Mouse (Mus musculus): ENCODE data around the gene Tchp. TPM values are rescaled to one million over a fixed set of nuclear protein-coding genes. Genes with fewer than 3 reads are reported as not detected.

Tchp gene
- polyA plus RNA-seq (2015; fragmentation: Nextera tagmentation; extraction: Ambion mirVana): 9.2 and 10.5 TPM in 2 replicates

DNA sequence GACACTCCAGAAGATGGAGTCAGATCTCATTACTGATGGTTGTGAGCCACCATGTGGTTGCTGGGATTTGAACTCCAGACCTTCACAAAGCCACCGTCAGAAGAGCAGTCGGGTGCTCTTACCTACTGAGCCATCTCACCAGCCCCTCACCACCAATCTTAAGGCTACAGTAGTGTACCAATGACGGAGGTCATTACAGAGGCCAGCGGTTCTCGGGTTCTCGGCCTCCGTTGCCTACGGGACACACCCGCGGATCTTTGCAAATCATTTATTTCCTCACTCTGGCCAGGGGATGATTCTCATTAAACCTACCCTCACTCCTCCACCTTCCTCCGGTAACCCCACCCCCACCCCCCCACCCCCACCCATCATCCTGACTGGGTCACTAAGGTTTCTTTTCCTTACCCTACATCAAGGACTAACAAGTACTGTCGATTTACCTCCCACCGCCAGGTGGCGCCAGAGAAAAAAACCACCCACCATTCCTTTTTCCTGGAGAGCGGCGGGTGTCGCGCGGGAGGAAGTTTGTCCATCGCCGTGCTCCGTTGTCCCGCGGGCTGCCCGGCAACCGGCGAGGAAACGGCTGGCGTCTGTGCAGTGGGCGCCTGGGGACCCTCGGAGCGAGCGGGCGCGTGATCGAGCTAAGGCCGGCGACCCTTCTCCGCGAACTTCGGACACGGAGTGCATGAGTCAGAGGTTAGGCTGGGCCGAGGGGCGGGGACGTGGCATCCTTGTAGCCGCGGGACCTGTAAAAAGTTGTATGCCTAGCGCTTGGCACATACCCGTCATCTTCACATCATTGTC is at the start of gene Tchp:
Tchp (plus strand) TSS at position 496 of the 804 bp plus-strand sequence.
- ATAC-seq: peak; percentile 88
- no peak within 1 kb of the TSS for H3K27ac ChIP-seq
- no peaks in the 10 kb centered on the region for H3K9me3 ChIP-seq
- H3K36me3 ChIP-seq: 0 out of 2 replicates have a peak, but pooled peaks cover 4% of the 10 kb centered on the region
- peak within 1 kb of the TSS; percentile 86 for H3K9ac ChIP-seq
- no peaks in the 10 kb centered on the region for H3K27me3 ChIP-seq (replicated peaks)
- H3K4me2 ChIP-seq (replicated peaks): peak within 1 kb of the TSS; percentile 71
- H3K4me1 ChIP-seq (replicated peaks): peaks cover 10% of the 10 kb centered on the region
- peak within 1 kb of the TSS; percentile 81 for H3K4me3 ChIP-seq (replicated peaks)
- WGBS: 3% methylated on average over 49 of the region's 49 CpGs

- Histone ChIP-seq H3K9me3 (no peaks in the 10 kb centered on the region), H3K9ac (peak within 1 kb of the TSS; percentile 56), H3K4me1 (replicated peaks) (peaks cover 15% of the 10 kb centered on the region), H3K4me3 (replicated peaks) (peak within 1 kb of the TSS; percentile 51), H3K27ac (no peak within 1 kb of the TSS), H3K4me2 (replicated peaks) (peak within 1 kb of the TSS; percentile 98), H3K36me3 (no peaks in the 10 kb centered on the region), H3K27me3 (replicated peaks) (peaks cover 35% of the 10 kb centered on the region)
- peak; percentile 57 for ATAC-seq
- 1% methylated on average over 45 of the region's 47 CpGs for WGBS
These were observed 49.3 kb upstream of the Tchp start, which contains the start of gene Trpv4 for GRCm38 (mm10) chr5:114658255-114658654. Trpv4 (minus strand) TSS chr5:114658421.

GRCm38 (mm10) chr5:114661029-114661428 is 46.5 kb upstream of the Tchp start:
- Histone ChIP-seq H3K9me3 (no peaks in the 10 kb centered on the region), H3K9ac (no peak overlapping the region), H3K4me3 (replicated peaks) (no peak overlapping the region), H3K27me3 (replicated peaks) (peaks cover 30% of the 10 kb centered on the region), H3K36me3 (no peaks in the 10 kb centered on the region), H3K4me1 (replicated peaks) (peaks cover 19% of the 10 kb centered on the region), H3K4me2 (replicated peaks) (no peak overlapping the region), H3K27ac (no peak overlapping the region)
- WGBS: 61% methylated on average over 6 of the region's 6 CpGs
- no peak for ATAC-seq

DNA sequence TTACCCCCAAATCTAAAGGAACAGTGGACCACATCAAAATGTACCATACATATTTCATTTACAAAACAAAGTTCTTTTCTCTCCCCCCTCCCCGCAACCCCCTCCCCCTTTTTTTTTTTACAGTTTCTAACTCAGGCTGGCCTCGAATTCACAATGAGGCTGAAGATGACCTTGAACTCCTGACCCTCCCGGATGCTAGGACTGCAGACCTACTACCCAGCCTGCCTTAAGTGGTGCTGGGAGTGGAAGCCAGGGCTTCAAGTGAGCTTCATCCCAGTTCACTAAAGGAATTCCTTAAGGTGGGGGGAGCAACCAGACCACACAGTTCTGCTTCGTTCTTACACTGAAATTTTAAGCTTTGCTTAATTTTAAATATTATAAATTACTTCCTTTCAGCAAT is 43.4 kb upstream of the Tchp start:
- Histone ChIP-seq H3K27me3 (replicated peaks) (peaks cover 2% of the 10 kb centered on the region; the same call in 1 of the 2 replicates), H3K4me2 (replicated peaks) (no peak overlapping the region), H3K4me3 (replicated peaks) (no peak overlapping the region), H3K9me3 (no peaks in the 10 kb centered on the region), H3K27ac (no peak overlapping the region), H3K36me3 (no peaks in the 10 kb centered on the region), H3K4me1 (replicated peaks) (peaks cover 7% of the 10 kb centered on the region; the same call in 1 of the 2 replicates), H3K9ac (no peak overlapping the region)
- 54% methylated on average over 4 of the region's 4 CpGs for WGBS
- ATAC-seq: no peak

DNA sequence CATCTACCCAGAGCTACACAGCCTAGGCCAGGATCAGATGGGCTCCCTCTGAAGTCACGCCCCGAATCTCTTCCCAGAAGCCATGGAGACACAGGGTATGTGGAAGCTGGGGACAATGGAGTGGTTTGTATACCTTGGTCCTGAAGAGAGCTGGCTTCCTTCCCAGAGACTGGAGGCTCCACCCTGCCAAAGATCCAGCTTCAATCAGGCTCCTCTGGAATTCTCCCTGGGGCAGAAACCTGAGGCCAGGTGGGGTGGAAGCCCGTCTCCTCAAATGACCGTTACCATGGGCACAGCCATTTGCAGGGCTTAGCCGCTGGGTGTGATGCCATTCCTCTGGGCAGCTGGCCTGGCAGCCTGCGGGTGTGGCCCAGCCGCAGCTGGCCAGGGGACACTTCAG is 42.8 kb upstream of the Tchp start:
- Histone ChIP-seq H3K27ac (no peak overlapping the region), H3K4me3 (replicated peaks) (no peak overlapping the region), H3K4me2 (replicated peaks) (no peak overlapping the region), H3K9ac (no peak overlapping the region), H3K36me3 (no peaks in the 10 kb centered on the region), H3K4me1 (replicated peaks) (peaks cover 7% of the 10 kb centered on the region; the same call in 1 of the 2 replicates), H3K9me3 (no peaks in the 10 kb centered on the region), H3K27me3 (replicated peaks) (no peaks in the 10 kb centered on the region)
- 71% methylated on average over 7 of the region's 7 CpGs for WGBS
- ATAC-seq: no peak

DNA sequence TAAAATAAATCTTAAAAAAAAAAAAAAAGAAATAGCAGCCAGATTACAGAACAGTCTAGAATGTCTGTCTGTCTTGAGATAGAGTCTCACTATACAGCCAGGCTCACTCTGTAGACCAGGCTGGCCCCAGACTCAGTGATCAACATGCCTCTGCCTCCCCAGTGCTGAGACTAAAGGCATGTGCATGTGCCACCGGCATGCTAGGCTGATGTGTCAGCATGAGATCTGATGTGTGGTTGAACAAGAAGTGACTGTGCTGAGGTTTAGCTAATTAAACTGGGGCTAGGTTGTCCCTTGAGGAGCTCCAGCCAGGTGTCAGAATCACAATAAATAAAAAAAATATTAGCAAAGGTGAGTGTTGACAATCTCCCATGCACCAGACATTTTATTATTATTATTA is 40.9 kb upstream of the Tchp start:
- Histone ChIP-seq H3K9me3 (no peaks in the 10 kb centered on the region), H3K4me2 (replicated peaks) (no peak overlapping the region), H3K9ac (no peak overlapping the region), H3K27ac (no peak overlapping the region), H3K4me3 (replicated peaks) (no peak overlapping the region), H3K36me3 (0 out of 2 replicates have a peak, but pooled peaks cover 3% of the 10 kb centered on the region), H3K27me3 (replicated peaks) (no peaks in the 10 kb centered on the region), H3K4me1 (replicated peaks) (peaks cover 7% of the 10 kb centered on the region; the same call in 1 of the 2 replicates)
- WGBS: 65% methylated on average over 1 of the region's 1 CpGs
- ATAC-seq: no peak

DNA sequence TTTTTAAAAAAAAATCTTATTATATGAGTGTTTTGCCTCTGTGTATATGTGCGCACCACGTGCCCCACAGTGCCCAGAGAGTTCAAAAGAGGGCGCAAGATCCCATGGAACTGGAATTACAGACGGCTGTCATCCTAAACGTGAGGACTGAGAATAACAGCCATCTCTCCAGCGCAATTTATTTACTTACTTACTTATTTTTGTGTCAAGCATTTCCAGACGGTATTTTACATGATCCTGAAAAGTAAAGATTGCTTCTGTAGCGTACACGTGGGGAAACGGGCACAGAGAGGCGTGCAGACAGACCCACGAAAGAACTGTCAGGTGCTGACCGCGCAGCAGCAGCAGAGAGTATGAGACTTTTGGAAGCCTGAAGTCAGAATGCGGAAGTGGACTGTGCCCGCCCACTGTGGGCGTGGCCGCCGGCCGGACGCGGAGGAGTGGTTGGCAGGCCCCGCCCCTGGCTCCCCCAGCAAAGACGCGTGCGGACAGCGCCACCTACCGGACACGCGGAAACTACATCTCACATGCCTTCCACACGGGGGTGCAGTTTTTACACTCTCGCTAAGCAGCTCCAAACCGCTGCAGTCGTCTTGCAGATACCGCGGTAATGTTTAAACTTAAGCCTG is 40.2 kb upstream of the Tchp start:
- H3K9ac ChIP-seq: no peak overlapping the region
- H3K27ac ChIP-seq: no peak overlapping the region

GRCm38 (mm10) chr5:114669014-114669413 is 38.5 kb upstream of the Tchp start:
- ATAC-seq: no peak
- H3K4me3 ChIP-seq (replicated peaks): no peak overlapping the region
- H3K36me3 ChIP-seq: 0 out of 2 replicates have a peak, but pooled peaks cover 9% of the 10 kb centered on the region
- H3K4me2 ChIP-seq (replicated peaks): no peak overlapping the region
- H3K27me3 ChIP-seq (replicated peaks): no peaks in the 10 kb centered on the region
- H3K4me1 ChIP-seq (replicated peaks): peaks cover 4% of the 10 kb centered on the region; the same call in 1 of the 2 replicates
- no peak overlapping the region for H3K27ac ChIP-seq
- H3K9me3 ChIP-seq: no peaks in the 10 kb centered on the region
- WGBS: 92% methylated on average over 5 of the region's 5 CpGs
- H3K9ac ChIP-seq: no peak overlapping the region

More for the DNA sequence above, 40.2 kb upstream of the Tchp start:
- Histone ChIP-seq H3K4me1 (replicated peaks) (peaks cover 7% of the 10 kb centered on the region; the same call in 1 of the 2 replicates), H3K4me2 (replicated peaks) (peak overlapping the region; percentile 60), H3K9me3 (no peaks in the 10 kb centered on the region), H3K36me3 (0 out of 2 replicates have a peak, but pooled peaks cover 3% of the 10 kb centered on the region), H3K27me3 (replicated peaks) (no peaks in the 10 kb centered on the region), H3K4me3 (replicated peaks) (peak overlapping the region; percentile 26)
- 3% methylated on average over 36 of the region's 36 CpGs for WGBS
- ATAC-seq: peak; percentile 98

DNA sequence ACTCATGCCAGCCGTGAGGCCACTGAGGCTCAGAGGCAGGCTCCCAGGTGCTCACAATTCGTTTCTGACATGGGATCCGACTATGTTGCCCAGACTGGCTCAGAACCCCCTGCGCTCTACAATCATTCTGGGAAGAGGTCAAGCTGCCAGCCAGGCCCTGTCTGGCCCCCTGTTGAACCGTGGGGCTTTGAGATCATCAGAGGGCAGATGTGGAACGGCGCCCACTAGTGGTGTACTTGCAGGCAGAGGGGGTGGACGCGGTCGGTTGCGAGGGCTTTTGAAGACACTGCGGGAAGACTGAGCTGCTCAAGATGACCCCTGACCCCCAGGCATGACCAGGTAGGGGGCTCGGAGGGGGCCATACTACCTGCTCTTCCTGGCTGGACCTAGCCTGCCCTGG is 34.4 kb upstream of the Tchp start:
- WGBS: 87% methylated on average over 13 of the region's 13 CpGs
- H3K27me3 ChIP-seq (replicated peaks): no peaks in the 10 kb centered on the region
- no peak overlapping the region for H3K4me3 ChIP-seq (replicated peaks)
- H3K4me2 ChIP-seq (replicated peaks): no peak overlapping the region
- ATAC-seq: no peak
- H3K9ac ChIP-seq: no peak overlapping the region
- no peaks in the 10 kb centered on the region for H3K4me1 ChIP-seq (replicated peaks)
- H3K36me3 ChIP-seq: peaks cover 9% of the 10 kb centered on the region; the same call in 1 of the 2 replicates
- no peaks in the 10 kb centered on the region for H3K9me3 ChIP-seq
- no peak overlapping the region for H3K27ac ChIP-seq

DNA sequence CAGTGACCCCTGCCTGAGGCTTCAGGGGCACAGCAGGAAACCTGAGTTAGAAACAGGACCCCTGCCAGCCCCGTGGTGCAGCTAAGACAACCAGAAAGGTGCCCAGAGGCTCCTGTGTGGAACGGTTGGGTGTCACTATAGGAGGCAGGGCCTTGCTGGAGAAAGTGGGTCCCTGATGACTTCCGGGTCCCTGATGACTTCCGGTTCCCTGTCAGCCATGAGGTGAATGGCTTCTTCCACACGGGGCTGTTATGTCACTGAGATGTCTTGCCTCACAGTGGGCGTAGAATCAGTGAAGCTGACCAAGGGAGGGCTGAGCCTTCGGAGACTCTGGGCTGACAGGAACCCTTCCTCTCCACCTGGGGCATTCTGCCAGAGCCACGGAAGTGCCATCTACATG is 33.0 kb upstream of the Tchp start:
- Histone ChIP-seq H3K9ac (no peak overlapping the region), H3K27me3 (replicated peaks) (no peaks in the 10 kb centered on the region), H3K4me2 (replicated peaks) (no peak overlapping the region), H3K4me3 (replicated peaks) (no peak overlapping the region), H3K4me1 (replicated peaks) (no peaks in the 10 kb centered on the region), H3K9me3 (no peaks in the 10 kb centered on the region), H3K27ac (no peak overlapping the region), H3K36me3 (peaks cover 9% of the 10 kb centered on the region; the same call in 1 of the 2 replicates)
- WGBS: 85% methylated on average over 8 of the region's 8 CpGs
- no peak for ATAC-seq

DNA sequence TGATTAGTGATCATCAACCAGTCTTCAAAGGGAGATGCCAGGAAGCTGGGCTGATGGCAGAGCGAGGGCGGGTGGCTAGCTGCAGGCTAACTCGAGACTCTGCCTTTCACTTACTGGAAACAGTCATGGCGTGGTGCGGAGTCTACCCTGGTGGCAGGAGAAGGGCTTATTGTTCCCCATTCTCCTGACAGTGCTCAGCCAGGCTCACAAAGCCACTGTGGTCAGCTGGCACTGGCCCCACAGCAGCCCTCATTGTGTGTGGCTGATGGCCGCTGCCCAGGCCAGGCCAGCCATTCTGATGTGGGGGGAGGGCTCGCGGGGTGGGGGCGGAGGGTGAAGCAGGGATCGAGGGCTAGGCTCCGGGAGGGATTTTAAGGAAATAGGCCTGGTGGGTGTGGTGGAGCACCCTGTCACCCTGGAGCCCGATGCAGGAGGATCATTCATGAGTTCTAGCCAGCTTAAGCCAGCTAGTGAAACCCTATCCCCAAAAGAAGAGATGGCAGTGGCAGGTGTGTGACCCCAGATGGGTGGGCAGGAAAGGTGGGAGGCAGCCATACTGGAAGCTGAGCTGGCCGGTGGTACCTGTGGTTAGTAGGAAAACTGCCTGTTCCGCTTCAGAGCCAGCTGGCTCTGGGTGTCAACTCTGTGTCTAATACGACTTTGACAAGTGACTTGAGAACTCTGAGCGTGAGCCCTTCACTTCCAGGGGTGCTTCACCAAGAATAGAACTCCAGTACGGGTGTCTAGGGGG is 27.5 kb upstream of the Tchp start:
- no peaks in the 10 kb centered on the region; the same call in 1 of the 2 replicates for H3K36me3 ChIP-seq
- H3K4me1 ChIP-seq (replicated peaks): peaks cover 7% of the 10 kb centered on the region; the same call in 1 of the 2 replicates
- 78% methylated on average over 17 of the region's 17 CpGs for WGBS
- H3K9ac ChIP-seq: no peak overlapping the region
- H3K9me3 ChIP-seq: no peaks in the 10 kb centered on the region
- H3K4me2 ChIP-seq (replicated peaks): no peak overlapping the region
- ATAC-seq: no peak
- H3K4me3 ChIP-seq (replicated peaks): no peak overlapping the region
- no peaks in the 10 kb centered on the region for H3K27me3 ChIP-seq (replicated peaks)
- H3K27ac ChIP-seq: no peak overlapping the region
